Mouse (Mus musculus): Measurements from ENCODE around the gene Calb2.
A peak's percentile ranks its signal among the peaks of the same experiment; 100 is the strongest.

Calb2 gene

DNA sequence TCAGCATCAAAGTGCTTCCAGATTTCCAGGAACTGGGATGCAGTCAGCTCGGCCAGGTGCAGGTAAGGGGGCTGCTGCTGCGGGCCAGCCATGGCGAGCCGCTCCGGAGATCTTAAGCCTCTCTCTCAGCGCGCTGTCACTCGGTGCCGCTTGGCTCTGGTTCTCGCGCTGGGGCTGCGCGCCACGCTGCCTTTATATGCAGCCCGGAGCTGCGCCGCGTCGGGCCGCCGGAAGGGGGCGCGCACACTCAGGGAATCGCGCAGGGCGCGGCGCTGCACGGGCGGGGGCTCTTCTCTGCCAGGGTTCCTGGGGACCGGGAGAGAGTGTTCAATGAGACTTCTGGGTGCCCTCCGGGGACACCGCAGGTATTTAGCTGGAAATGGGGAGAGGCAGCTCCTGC, at the start of gene Calb2:
Gene Calb2 (minus strand): TSS at position 165 of the 400 bp plus-strand sequence.
- DNase-seq (ENCODE audit: extremely low read depth, low read depth, low spot score): no peak

GRCm38 (mm10) chr8:110217681-110218131, 49.7 kb upstream of the Calb2 start:
- DNase-seq (ENCODE audit: extremely low read depth, low read depth, low spot score): peak; percentile 51

DNA sequence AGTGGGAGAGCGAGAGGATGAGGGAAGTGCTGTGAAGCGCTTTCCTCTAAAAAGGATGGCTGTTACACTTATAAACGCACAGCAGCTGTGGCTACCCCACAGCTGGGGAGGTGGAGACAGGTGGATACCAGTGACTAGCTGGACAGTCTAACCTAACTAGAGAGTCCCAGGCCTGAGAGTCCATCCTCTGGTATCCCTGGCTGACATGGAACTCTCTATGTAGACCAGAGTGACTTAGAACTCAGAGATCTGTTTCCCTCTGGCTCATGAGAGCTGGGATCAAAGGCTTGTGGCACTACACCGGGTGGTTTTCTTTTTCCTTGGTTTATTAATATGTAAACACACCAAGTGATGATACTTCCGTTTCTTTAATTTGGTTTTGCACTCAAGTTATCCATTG, 49.2 kb upstream of the Calb2 start:
- DNase-seq (ENCODE audit: extremely low read depth, low read depth, low spot score): no peak

GRCm38 (mm10) chr8:110216253-110216652, 48.2 kb upstream of the Calb2 start:
- DNase-seq (ENCODE audit: extremely low read depth, low read depth, low spot score): no peak

- DNase-seq (ENCODE audit: extremely low read depth, low read depth, low spot score): no peak
These were observed 47.4 kb upstream of the Calb2 start, which contains the start of gene Cmtr2 for GRCm38 (mm10) chr8:110215365-110215764. Gene Cmtr2 (plus strand): TSS chr8:110215665.

DNA sequence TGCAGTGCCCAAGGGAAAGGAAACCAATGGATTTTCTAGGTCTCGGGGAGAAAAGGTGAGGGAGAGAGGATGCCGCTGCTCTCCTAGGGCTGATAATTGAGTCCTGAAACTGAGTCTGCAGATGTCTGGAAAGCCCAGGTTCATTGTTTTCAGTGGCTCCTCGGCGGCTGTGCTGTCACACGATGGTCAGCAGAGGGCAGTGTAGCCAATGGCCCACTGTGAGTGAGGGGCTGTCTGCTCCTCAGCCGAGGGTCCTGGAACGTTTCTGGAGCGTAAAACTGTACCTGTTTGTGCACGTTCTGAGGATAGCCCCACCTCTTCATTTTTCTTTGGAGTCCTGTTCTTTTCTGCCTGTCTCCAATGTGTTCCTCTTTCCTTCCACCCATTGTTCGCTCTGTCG, 33.8 kb upstream of the Calb2 start:
- no peak for DNase-seq (ENCODE audit: extremely low read depth, low read depth, low spot score)

GRCm38 (mm10) chr8:110196678-110197077, 28.7 kb upstream of the Calb2 start:
- DNase-seq (ENCODE audit: extremely low read depth, low read depth, low spot score): no peak

GRCm38 (mm10) chr8:110188961-110189750, 21.1 kb upstream of the Calb2 start:
- DNase-seq (ENCODE audit: extremely low read depth, low read depth, low spot score): no peak

DNA sequence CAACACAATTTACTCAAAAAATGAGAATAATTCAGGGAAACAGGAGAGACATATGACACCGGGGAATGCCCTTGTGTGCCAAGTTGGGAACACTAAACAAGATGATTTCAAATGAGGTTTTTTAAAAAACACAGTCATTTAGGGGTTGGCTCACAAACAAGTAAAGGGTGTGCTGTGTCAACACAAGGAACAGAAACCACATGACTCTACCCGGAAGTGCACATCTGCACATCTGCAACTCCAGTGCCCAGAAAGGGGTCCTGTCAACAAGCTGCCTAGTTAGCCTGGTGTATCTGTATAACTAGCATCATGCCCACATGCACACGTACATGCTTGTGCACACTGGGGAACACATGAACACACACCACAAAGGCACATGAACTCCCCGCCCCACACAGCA, 17.5 kb upstream of the Calb2 start:
- no peak for DNase-seq (ENCODE audit: extremely low read depth, low read depth, low spot score)

DNA sequence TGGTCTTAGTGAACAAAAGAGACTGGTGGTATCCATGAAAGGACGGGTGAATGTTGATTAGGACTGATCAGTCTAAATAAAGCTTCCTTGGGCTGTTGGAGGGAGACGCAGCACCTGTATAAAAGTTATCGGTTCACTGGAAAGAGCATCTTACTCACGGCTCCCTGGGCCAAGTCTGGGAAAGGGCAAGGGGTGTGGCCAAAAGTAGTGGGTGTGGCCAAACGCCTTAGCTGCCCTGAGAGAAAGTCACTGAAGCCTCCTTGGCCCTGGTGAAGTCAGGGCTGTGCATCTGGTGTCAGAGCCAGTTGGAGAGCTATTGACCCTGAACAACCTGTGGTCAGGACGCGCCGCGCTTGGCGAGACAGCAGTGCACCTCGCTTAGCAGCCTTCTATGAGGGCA, 15.7 kb upstream of the Calb2 start:
- no peak for DNase-seq (ENCODE audit: extremely low read depth, low read depth, low spot score)

GRCm38 (mm10) chr8:110182735-110183367, 14.8 kb upstream of the Calb2 start:
- no peak for DNase-seq (ENCODE audit: extremely low read depth, low read depth, low spot score)

DNA sequence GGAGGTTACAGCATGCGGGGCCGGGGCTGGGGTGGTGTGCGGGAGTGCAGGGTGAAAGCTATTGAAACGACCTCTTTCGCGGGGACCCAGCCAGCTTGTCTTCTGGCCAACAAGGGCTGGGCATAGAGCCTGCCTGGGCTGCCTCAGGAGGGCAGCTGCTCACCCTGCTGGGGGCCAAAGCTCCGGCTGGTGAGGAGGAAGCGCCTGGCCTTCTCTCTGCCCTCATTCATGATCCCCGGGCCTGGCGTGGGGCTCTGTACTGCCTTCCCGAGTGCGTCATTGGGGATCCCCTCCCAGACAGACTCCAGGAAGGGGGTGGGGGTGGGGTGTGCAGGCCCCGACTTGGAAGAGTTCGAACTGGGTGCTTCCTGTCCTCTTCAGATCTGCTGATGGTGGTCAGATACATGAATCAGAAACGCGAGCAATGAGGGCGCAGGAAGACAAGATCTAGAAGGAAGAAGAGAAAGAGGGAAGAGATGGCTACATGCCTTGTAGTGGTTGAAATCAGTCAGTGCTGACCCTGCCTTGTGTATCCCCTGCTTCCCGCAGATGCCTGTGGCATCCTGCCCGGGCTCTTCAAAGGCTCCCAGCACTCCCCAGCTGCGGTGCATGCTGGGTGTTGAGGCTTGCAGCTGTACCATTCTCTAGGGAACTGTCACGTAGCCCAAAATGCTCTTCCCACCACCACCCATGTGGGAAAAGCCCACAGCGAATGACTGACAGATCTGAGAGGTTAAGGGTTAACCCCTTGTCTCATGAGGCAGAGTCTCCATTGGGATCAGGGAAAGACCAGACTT, 9.5 kb upstream of the Calb2 start:
- DNase-seq (ENCODE audit: extremely low read depth, low read depth, low spot score): no peak

- DNase-seq (ENCODE audit: extremely low read depth, low read depth, low spot score): no peak
These were observed 6.8 kb upstream of the Calb2 start for GRCm38 (mm10) chr8:110174826-110175225.

GRCm38 (mm10) chr8:110172161-110172560, 4.2 kb upstream of the Calb2 start:
- DNase-seq (ENCODE audit: extremely low read depth, low read depth, low spot score): no peak

- no peak for DNase-seq (ENCODE audit: extremely low read depth, low read depth, low spot score)
These were observed 1.7 kb downstream of the Calb2 start for GRCm38 (mm10) chr8:110166270-110166669.

- no peak for DNase-seq (ENCODE audit: extremely low read depth, low read depth, low spot score)
These were observed 6.0 kb downstream of the Calb2 start for GRCm38 (mm10) chr8:110162007-110162406.

- no peak for DNase-seq (ENCODE audit: extremely low read depth, low read depth, low spot score)
These were observed 15.1 kb downstream of the Calb2 start for GRCm38 (mm10) chr8:110152951-110153350.

DNA sequence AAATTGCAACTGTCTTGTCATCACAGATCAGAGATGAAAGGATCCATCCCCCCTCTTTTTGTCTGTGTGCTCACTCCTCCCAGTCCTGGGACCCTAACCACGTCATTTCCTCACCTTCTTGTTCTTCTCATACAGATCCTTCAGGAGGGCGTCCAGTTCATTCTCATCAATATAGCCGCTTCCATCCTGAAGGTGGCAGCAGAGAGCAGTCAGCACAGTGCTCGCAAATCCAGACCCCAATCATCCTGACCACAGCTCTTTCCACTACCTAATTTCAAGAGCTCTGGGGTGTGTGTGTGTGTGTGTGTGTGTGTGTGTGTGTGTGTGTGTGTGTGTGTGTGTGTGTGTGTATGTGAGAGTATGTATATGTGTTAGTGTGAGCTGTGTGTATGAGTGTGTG, 22.5 kb downstream of the Calb2 start:
- DNase-seq (ENCODE audit: extremely low read depth, low read depth, low spot score): no peak

DNA sequence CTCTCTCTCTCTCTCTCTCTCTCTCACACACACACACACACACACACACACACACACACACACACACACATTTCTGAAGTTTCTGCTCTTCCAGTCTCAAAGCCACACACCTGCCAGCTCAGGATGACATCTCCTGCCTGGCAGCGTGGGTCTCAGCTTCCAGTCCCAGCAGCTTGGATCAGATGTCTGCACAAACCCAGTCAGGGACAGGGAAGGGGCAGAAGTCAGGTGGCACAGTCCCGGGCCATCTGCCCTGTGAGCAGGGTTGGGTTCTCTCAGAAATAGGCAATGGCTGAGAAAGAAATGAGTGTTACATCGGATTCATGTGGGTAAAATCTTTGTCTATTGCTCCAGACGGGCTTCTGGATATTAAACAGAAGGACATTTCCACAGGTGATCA, 27.2 kb downstream of the Calb2 start:
- DNase-seq (ENCODE audit: extremely low read depth, low read depth, low spot score): no peak

- no peak for DNase-seq (ENCODE audit: extremely low read depth, low read depth, low spot score)
These were observed 27.9 kb downstream of the Calb2 start for GRCm38 (mm10) chr8:110140156-110140555.

DNA sequence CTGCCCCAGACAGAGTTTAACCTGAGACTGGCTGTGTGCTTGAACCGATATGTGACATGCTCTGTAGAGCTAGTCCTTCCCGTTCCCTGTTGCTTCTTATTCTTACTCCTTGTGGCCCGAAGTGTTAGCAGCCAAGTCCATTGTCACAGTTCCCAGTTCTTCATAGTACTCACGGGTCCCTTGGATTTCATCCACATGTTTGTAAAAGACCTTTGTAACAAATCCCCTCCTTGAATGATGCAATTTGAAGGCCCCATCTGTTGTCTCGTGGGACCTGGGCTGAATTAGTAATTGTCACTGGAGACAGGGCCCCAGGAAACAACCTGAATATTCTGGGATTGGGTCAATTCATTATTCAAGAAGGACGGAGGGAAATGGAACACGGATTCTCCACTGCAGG, 32.5 kb downstream of the Calb2 start:
- no peak for DNase-seq (ENCODE audit: extremely low read depth, low read depth, low spot score)

GRCm38 (mm10) chr8:110134236-110134635, 33.8 kb downstream of the Calb2 start:
- DNase-seq (ENCODE audit: extremely low read depth, low read depth, low spot score): no peak

All from fat pad, adult 2 months (tissue).